19 mouse cellular contexts compared by ENCODE assay signal in the genomic region with DNA sequence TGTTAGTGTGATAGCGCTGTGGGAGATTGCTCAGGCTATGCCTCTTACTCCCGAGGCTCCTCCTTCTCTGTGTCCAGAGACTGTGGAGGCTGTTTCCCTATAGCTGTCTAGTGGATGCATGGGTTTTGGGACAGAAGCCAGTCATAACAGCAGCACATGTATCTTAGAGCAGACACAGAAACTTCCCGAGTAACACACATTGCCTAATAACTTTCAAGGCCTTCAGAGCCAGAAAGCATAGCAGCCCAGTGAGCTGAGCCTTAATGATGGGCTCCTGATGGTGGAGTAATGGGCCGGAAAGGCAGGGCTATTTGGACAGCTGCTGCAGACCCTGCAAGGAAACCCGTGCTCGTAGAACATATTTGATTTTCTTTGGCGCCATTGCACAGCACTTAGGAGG.
DNase-seq lines count a peak whose midpoint lies in the region; ATAC-seq and TF ChIP-seq lines count a peak whose summit lies in the region.
"Had no signal": no experiment of that assay in that cellular context is flagged by ENCODE, and none has a peak within 500 bp of the region (broad histone marks: within the 10 kb centered on the region; RNA-seq: fewer than 3 reads in every experiment).

No protein-coding gene starts in this region.

- no peak overlapping the region for H3K4me2 ChIP-seq in heart, embryonic 14.5 days (ENCODE audit: low read length)
- no peak overlapping the region for H3K4me2 ChIP-seq in kidney, embryonic 16.5 days (replicated peaks; ENCODE audit: low read depth, low read length)
- no peak overlapping the region for H3K4me2 ChIP-seq in lung, postnatal 0 days (replicated peaks; ENCODE audit: low read depth, low read length)
- H3K4me2 ChIP-seq: embryonic facial prominence, embryonic 15.5 days; forebrain, embryonic 12.5 days; liver, embryonic 15.5 days; midbrain, embryonic 11.5 days had no signal

- no peak overlapping the region for H3K9ac ChIP-seq in heart, embryonic 14.5 days (ENCODE audit: low read length)
- H3K9ac ChIP-seq in heart, adult 2 months (ENCODE audit: low read depth, low read length) = no peak overlapping the region
- no peak overlapping the region for H3K9ac ChIP-seq in kidney, embryonic 16.5 days (replicated peaks; ENCODE audit: low read length)
- no peak overlapping the region for H3K9ac ChIP-seq in lung, postnatal 0 days (replicated peaks; ENCODE audit: low read depth)
- H3K9ac ChIP-seq: embryonic facial prominence, embryonic 15.5 days; forebrain, embryonic 12.5 days; liver, embryonic 15.5 days had no signal

- H3K27ac ChIP-seq in heart, embryonic 14.5 days (replicated peaks in 1 of 2; ENCODE audit: control insufficient read depth in 1 of 2, insufficient read depth in 1 of 2, low read depth in 2 of 2, low read length in 2 of 2) = no peak overlapping the region
- H3K27ac ChIP-seq in heart, adult 2 months = no peak overlapping the region
- peak overlapping the region; percentile 61; the same call in 1 of the 2 replicates for H3K27ac ChIP-seq in kidney, embryonic 16.5 days (ENCODE audit: low read length)
- H3K27ac ChIP-seq in lung, postnatal 0 days (ENCODE audit: low read length) = no peak overlapping the region
- H3K27ac ChIP-seq: embryonic facial prominence, embryonic 15.5 days; forebrain, embryonic 12.5 days; liver, embryonic 15.5 days had no signal

- no peak for TF ChIP-seq POLR2A in heart, adult 2 months (IDR thresholded peaks at IDR 0.05; ENCODE audit: insufficient read depth, low read depth, low read length)

- H3K4me1 ChIP-seq in heart, embryonic 14.5 days (ENCODE audit: control insufficient read depth in 2 of 2, insufficient read depth in 2 of 2, low read length in 2 of 2) = no peaks in the 10 kb centered on the region
- H3K4me1 ChIP-seq in heart, adult 2 months (ENCODE audit: control insufficient read depth, insufficient read depth, low read length) = no peaks in the 10 kb centered on the region
- peaks cover 14% of the 10 kb centered on the region for H3K4me1 ChIP-seq in kidney, embryonic 16.5 days (ENCODE audit: insufficient read depth, low read length)
- H3K4me1 ChIP-seq in lung, postnatal 0 days (ENCODE audit: insufficient read depth, low read depth, low read length) = no peaks in the 10 kb centered on the region
- H3K4me1 ChIP-seq: embryonic facial prominence, embryonic 15.5 days; forebrain, embryonic 12.5 days; liver, embryonic 15.5 days had no signal

- peak; percentile 37; the same call in 1 of the 2 replicates for ATAC-seq in heart, embryonic 14.5 days (ENCODE audit: insufficient number of reproducible peaks, insufficient read depth, low FRiP score, low read depth)
- ATAC-seq in kidney, embryonic 16.5 days (ENCODE audit: low FRiP score, low TSS enrichment) = peak; percentile 91
- peak; percentile 76 for ATAC-seq in lung, postnatal 0 days
- ATAC-seq: inflammation-experienced regulatory T-cells, adult 6 months had no signal

- no peak for TF ChIP-seq CTCF in heart, adult 2 months (IDR thresholded peaks at IDR 0.05)
- no peak for TF ChIP-seq CTCF in lung, postnatal 0 days (IDR thresholded peaks at IDR 0.05)

- no peaks in the 10 kb centered on the region for H3K79me2 ChIP-seq in heart, adult 2 months (replicated peaks; ENCODE audit: control insufficient read depth, insufficient read depth, low read length)

- no peak overlapping the region for H3K4me3 ChIP-seq in heart, embryonic 14.5 days (ENCODE audit: control insufficient read depth in 1 of 2, insufficient read depth in 1 of 2, low read depth in 1 of 2, low read length in 2 of 2)
- no peak overlapping the region for H3K4me3 ChIP-seq in heart, adult 2 months
- H3K4me3 ChIP-seq in kidney, embryonic 16.5 days (ENCODE audit: low read length) = no peak overlapping the region
- no peak overlapping the region for H3K4me3 ChIP-seq in lung, postnatal 0 days (ENCODE audit: low read depth, low read length)
- H3K4me3 ChIP-seq: embryonic facial prominence, embryonic 15.5 days; forebrain, embryonic 12.5 days; liver, embryonic 15.5 days had no signal

- 62% methylated on average over 7 of the region's 7 CpGs for WGBS in heart, embryonic 14.5 days
- 49% methylated on average over 7 of the region's 7 CpGs for WGBS in heart, adult 2 months
- WGBS in kidney, embryonic 16.5 days = 14% methylated on average over 7 of the region's 7 CpGs
- 51% methylated on average over 7 of the region's 7 CpGs for whole genome bisulfite sequencing in lung, postnatal 0 days

- no peaks in the 10 kb centered on the region for H3K9me3 ChIP-seq in heart, embryonic 14.5 days (ENCODE audit: control insufficient read depth, low read length)
- H3K9me3 ChIP-seq in kidney, embryonic 16.5 days (ENCODE audit: low read length) = peaks cover 4% of the 10 kb centered on the region
- no peaks in the 10 kb centered on the region for H3K9me3 ChIP-seq in lung, postnatal 0 days (ENCODE audit: low read length)
- H3K9me3 ChIP-seq: embryonic facial prominence, embryonic 15.5 days; forebrain, embryonic 12.5 days; liver, embryonic 15.5 days had no signal

- no peak for TF ChIP-seq EP300 in heart, adult 2 months (IDR thresholded peaks at IDR 0.05; ENCODE audit: insufficient read depth, low read depth, low read length)
- peak; percentile 31; the same call in 1 of the 2 replicates for TF ChIP-seq EP300 in lung, postnatal 0 days (IDR thresholded peaks at IDR 0.05)

- no peaks in the 10 kb centered on the region for H3K36me3 ChIP-seq in heart, embryonic 14.5 days (ENCODE audit: control insufficient read depth, insufficient read depth, low read length)
- no peaks in the 10 kb centered on the region for H3K36me3 ChIP-seq in heart, adult 2 months (ENCODE audit: control insufficient read depth, insufficient read depth, low read length)
- no peaks in the 10 kb centered on the region for H3K36me3 ChIP-seq in kidney, embryonic 16.5 days (ENCODE audit: insufficient read depth, low read length)
- no peaks in the 10 kb centered on the region for H3K36me3 ChIP-seq in lung, postnatal 0 days (ENCODE audit: insufficient read depth, low read length)
- H3K36me3 ChIP-seq: embryonic facial prominence, embryonic 15.5 days; forebrain, embryonic 12.5 days; G1E; liver, embryonic 15.5 days had no signal

- intact Hi-C loops in heart, adult 2 months (cut with DNase I) = no loop called here

- DNase-seq in heart, adult 2 months = no peak
- no peak for DNase-seq in kidney, adult 18-20 months
- peak; percentile 79 for DNase-seq in lung, postnatal 0 days (ENCODE audit: low spot score)
- no peak for DNase-seq in lung, postnatal 36 days
- peak; percentile 58 for DNase-seq in mesoderm, embryonic 11.5 days (ENCODE audit: low read depth, low spot score)
- DNase-seq in spleen, postnatal 14 days (ENCODE audit: low spot score in 2 of 2) = no peak
- DNase-seq: adrenal gland, adult 8-10 months; cerebellum, adult 8-10 months; layer of hippocampus, adult 9-11 months; right cerebral cortex, postnatal 25 days; thymus, postnatal 14 days had no signal

- H3K27me3 ChIP-seq in heart, embryonic 14.5 days (ENCODE audit: control insufficient read depth, insufficient read depth, low read length) = no peaks in the 10 kb centered on the region
- no peaks in the 10 kb centered on the region for H3K27me3 ChIP-seq in heart, adult 2 months (ENCODE audit: control insufficient read depth, insufficient read depth, low read length)
- H3K27me3 ChIP-seq in kidney, embryonic 16.5 days (ENCODE audit: insufficient read depth, low read length) = no peaks in the 10 kb centered on the region
- H3K27me3 ChIP-seq in lung, postnatal 0 days (replicated peaks; ENCODE audit: insufficient read depth, low read length) = no peaks in the 10 kb centered on the region
- H3K27me3 ChIP-seq: embryonic facial prominence, embryonic 15.5 days; forebrain, embryonic 12.5 days; liver, embryonic 15.5 days had no signal

Comparison
In these comparisons a context has a peak if more than half of its experiments do, and no peak if none do; other contexts are left out.
1. DNase-seq: peak in lung, postnatal 0 days (single experiment) and mesoderm, embryonic 11.5 days (single experiment); none in heart, adult 2 months (0 of 2), kidney, adult 18-20 months (single experiment), lung, postnatal 36 days (single experiment) and spleen, postnatal 14 days (0 of 2).
2. ATAC-seq: peak in every context shown above with its lines; median percentile 91 in kidney, embryonic 16.5 days; 76 in lung, postnatal 0 days; 37 in heart, embryonic 14.5 days.